Mouse (Mus musculus): Measurements from ENCODE around the gene Prkca. TPM values are rescaled to one million over a fixed set of nuclear protein-coding genes. Genes with fewer than 3 reads are reported as not detected.

The Prkca gene
- polyA plus RNA-seq, 1 experiment = 18.1 TPM

- Histone ChIP-seq H3ac (ENCODE audit: control insufficient read depth, insufficient read length, low read depth) (no peak overlapping the region), H3K79me3 (ENCODE audit: low read depth) (peaks cover 58% of the 10 kb centered on the region), H3K36me3 (ENCODE audit: control insufficient read depth, insufficient read depth) (peaks cover 25% of the 10 kb centered on the region), H3K4me3 (ENCODE audit: insufficient read depth, poor library complexity, severe bottlenecking) (no peak overlapping the region), H3K27me3 (ENCODE audit: control insufficient read depth, insufficient read depth, insufficient read length) (no peaks in the 10 kb centered on the region), H3K79me2 (ENCODE audit: control insufficient read depth, insufficient read depth) (peaks cover 100% of the 10 kb centered on the region)
- TF ChIP-seq MAX (IDR thresholded peaks at IDR 0.05) (no peak), USF1 (IDR thresholded peaks at IDR 0.05; ENCODE audit: low read depth) (no peak), FOSL1 (IDR thresholded peaks at IDR 0.05; ENCODE audit: insufficient read depth, low read length, poor library complexity, severe bottlenecking) (no peak), MYOG (IDR thresholded peaks at IDR 0.05; ENCODE audit: control insufficient read depth, extremely low read depth, insufficient read length) (no peak), CTCF (IDR thresholded peaks at IDR 0.05; ENCODE audit: control insufficient read depth, insufficient read depth, insufficient read length) (no peak), MYOD1 (IDR thresholded peaks at IDR 0.05; ENCODE audit: control insufficient read depth, insufficient read length, low read depth) (no peak), CEBPB (IDR thresholded peaks at IDR 0.05; ENCODE audit: low read depth) (no peak)
Observed at GRCm38 (mm10) chr11:108293843-108294242, 49.9 kb downstream of the Prkca start.

DNA sequence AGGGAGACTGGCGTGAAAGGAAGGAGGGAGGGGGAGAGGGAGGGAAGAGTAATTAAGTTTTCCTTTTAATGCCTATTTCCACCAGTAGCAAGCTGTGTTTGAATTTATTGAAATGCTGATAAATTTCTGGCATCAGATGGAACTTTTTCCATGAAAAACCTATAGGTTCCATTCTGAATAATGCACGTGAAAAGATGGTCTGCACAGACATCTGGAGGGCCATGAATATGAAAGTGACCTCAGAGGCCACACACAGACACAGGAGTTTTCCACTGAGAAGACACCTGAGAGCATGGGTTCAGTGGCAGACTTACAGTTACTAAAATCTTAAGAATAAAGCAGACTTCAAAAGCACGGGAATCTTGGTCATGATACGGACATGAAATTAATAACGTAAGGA is 54.5 kb downstream of the Prkca start:
- TF ChIP-seq MAX (IDR thresholded peaks at IDR 0.05) (no peak), CEBPB (IDR thresholded peaks at IDR 0.05; ENCODE audit: low read depth) (no peak), FOSL1 (IDR thresholded peaks at IDR 0.05; ENCODE audit: insufficient read depth, low read length, poor library complexity, severe bottlenecking) (no peak), MYOD1 (IDR thresholded peaks at IDR 0.05; ENCODE audit: control insufficient read depth, insufficient read length, low read depth) (no peak), USF1 (IDR thresholded peaks at IDR 0.05; ENCODE audit: low read depth) (no peak), CTCF (IDR thresholded peaks at IDR 0.05; ENCODE audit: control insufficient read depth, insufficient read depth, insufficient read length) (no peak)
- peaks cover 100% of the 10 kb centered on the region for H3K79me2 ChIP-seq (ENCODE audit: control insufficient read depth, insufficient read depth)
- no peak overlapping the region for H3ac ChIP-seq (ENCODE audit: control insufficient read depth, insufficient read length, low read depth)

DNA sequence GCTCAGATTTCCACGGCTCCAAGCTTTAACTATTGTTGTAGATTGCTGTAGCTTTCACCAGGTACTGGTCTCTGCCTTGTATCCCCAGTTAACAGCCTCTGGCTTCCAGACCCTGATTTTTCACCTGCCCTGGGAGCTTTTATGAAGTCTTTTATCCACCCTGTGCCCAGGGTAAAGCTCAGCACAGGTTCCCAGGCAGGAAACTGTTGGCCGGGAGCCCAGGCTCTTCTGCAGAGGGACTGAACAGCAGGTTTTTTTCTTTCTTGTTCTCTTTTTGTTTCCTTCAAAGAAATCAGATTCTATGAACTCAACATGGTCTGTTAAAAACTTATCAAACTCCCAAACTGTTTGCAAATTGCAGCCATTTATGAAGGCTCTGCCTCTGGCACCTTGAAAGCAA is 56.4 kb downstream of the Prkca start:
- H3K27me3 ChIP-seq (ENCODE audit: control insufficient read depth, insufficient read depth, insufficient read length) = no peaks in the 10 kb centered on the region
- peaks cover 50% of the 10 kb centered on the region for H3K79me3 ChIP-seq (ENCODE audit: low read depth)
- TF ChIP-seq CEBPB (IDR thresholded peaks at IDR 0.05; ENCODE audit: low read depth) (no peak), CTCF (IDR thresholded peaks at IDR 0.05; ENCODE audit: control insufficient read depth, insufficient read depth, insufficient read length) (no peak), MYOD1 (IDR thresholded peaks at IDR 0.05; ENCODE audit: control insufficient read depth, insufficient read length, low read depth) (no peak), MYOG (IDR thresholded peaks at IDR 0.05; ENCODE audit: control insufficient read depth, extremely low read depth, insufficient read length) (no peak), USF1 (IDR thresholded peaks at IDR 0.05; ENCODE audit: low read depth) (no peak), FOSL1 (IDR thresholded peaks at IDR 0.05; ENCODE audit: insufficient read depth, low read length, poor library complexity, severe bottlenecking) (no peak), MAX (IDR thresholded peaks at IDR 0.05) (no peak)
- no peak overlapping the region for H3ac ChIP-seq (ENCODE audit: control insufficient read depth, insufficient read length, low read depth)
- H3K4me3 ChIP-seq (ENCODE audit: insufficient read depth, poor library complexity, severe bottlenecking) = no peak overlapping the region
- peaks cover 98% of the 10 kb centered on the region for H3K79me2 ChIP-seq (ENCODE audit: control insufficient read depth, insufficient read depth)
- peaks cover 11% of the 10 kb centered on the region for H3K36me3 ChIP-seq (ENCODE audit: control insufficient read depth, insufficient read depth)

More for the DNA sequence above, 54.5 kb downstream of the Prkca start:
- Histone ChIP-seq H3K4me3 (ENCODE audit: insufficient read depth, poor library complexity, severe bottlenecking) (no peak overlapping the region), H3K79me3 (ENCODE audit: low read depth) (peaks cover 59% of the 10 kb centered on the region), H3K36me3 (ENCODE audit: control insufficient read depth, insufficient read depth) (peaks cover 18% of the 10 kb centered on the region), H3K27me3 (ENCODE audit: control insufficient read depth, insufficient read depth, insufficient read length) (no peaks in the 10 kb centered on the region)

DNA sequence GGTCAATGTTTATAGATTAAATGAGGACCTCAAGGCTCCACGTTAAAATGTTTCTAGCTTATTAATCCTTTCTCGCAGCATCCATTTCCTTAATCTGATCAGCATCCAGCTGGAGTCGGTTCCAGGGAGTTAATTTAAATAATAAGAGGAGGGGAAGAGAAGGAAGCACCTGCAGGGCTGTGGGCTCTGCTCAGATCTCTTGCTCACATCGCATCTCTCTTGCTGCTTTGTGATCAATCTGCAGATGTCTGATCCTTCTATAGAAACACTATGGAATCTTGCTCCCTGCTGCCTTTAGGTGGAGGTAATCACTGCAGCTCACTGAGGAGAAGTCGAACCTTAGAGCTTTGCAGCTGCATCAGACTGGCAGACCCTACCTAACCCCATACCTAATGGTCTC is 58.7 kb downstream of the Prkca start:
- Histone ChIP-seq H3K4me3 (ENCODE audit: insufficient read depth, poor library complexity, severe bottlenecking) (no peak overlapping the region), H3K79me2 (ENCODE audit: control insufficient read depth, insufficient read depth) (peaks cover 98% of the 10 kb centered on the region), H3K79me3 (ENCODE audit: low read depth) (peaks cover 52% of the 10 kb centered on the region), H3K36me3 (ENCODE audit: control insufficient read depth, insufficient read depth) (peaks cover 11% of the 10 kb centered on the region), H3ac (ENCODE audit: control insufficient read depth, insufficient read length, low read depth) (no peak overlapping the region), H3K27me3 (ENCODE audit: control insufficient read depth, insufficient read depth, insufficient read length) (no peaks in the 10 kb centered on the region)
- no peak for TF ChIP-seq FOSL1 (IDR thresholded peaks at IDR 0.05; ENCODE audit: insufficient read depth, low read length, poor library complexity, severe bottlenecking)
- no peak for TF ChIP-seq CTCF (IDR thresholded peaks at IDR 0.05; ENCODE audit: control insufficient read depth, insufficient read depth, insufficient read length)
- TF ChIP-seq USF1 (IDR thresholded peaks at IDR 0.05; ENCODE audit: low read depth) = no peak
- no peak for TF ChIP-seq MAX (IDR thresholded peaks at IDR 0.05)
- TF ChIP-seq MYOG (IDR thresholded peaks at IDR 0.05; ENCODE audit: control insufficient read depth, extremely low read depth, insufficient read length) = no peak
- no peak for TF ChIP-seq MYOD1 (IDR thresholded peaks at IDR 0.05; ENCODE audit: control insufficient read depth, insufficient read length, low read depth)
- TF ChIP-seq CEBPB (IDR thresholded peaks at IDR 0.05; ENCODE audit: low read depth) = no peak

GRCm38 (mm10) chr11:108282850-108283459 is 60.8 kb downstream of the Prkca start:
- TF ChIP-seq CEBPB (IDR thresholded peaks at IDR 0.05; ENCODE audit: low read depth) = no peak
- no peaks in the 10 kb centered on the region for H3K27me3 ChIP-seq (ENCODE audit: control insufficient read depth, insufficient read depth, insufficient read length)
- peaks cover 44% of the 10 kb centered on the region for H3K79me3 ChIP-seq (ENCODE audit: low read depth)
- H3ac ChIP-seq (ENCODE audit: control insufficient read depth, insufficient read length, low read depth) = no peak overlapping the region
- H3K4me3 ChIP-seq (ENCODE audit: insufficient read depth, poor library complexity, severe bottlenecking) = no peak overlapping the region
- H3K36me3 ChIP-seq (ENCODE audit: control insufficient read depth, insufficient read depth) = peaks cover 17% of the 10 kb centered on the region
- H3K79me2 ChIP-seq (ENCODE audit: control insufficient read depth, insufficient read depth) = peaks cover 98% of the 10 kb centered on the region

DNA sequence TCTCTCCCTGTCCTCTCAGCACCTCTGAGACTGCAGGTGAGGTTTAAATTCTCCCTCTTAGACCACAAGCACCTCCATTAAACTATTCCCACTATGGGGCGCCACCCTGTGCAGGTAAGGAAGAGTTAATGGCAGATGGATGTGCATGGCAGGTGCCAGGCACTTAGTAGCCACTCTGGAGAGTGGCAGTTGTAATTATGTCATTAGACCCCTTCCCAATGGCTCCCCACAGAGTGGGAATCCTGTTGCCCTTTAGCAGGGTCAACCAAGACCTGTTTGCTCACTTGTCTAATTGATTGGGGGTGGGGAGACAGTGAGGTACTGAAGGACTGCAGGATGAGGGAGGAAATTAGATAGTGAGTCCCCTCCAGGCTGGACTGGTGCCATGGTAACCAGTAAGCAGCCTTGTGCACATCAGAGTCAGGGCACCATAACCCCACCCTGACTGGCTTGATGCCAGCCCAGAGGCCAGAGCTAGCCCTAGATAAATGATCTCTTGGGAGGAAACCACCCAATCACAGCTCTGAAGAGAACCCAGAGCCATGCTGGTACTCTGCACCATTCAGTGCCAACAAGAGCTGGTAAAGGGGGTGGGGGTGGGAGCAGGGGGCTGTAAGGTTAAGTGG is 63.9 kb downstream of the Prkca start:
- Histone ChIP-seq H3K4me3 (ENCODE audit: insufficient read depth, poor library complexity, severe bottlenecking) (no peak overlapping the region), H3K36me3 (ENCODE audit: control insufficient read depth, insufficient read depth) (peaks cover 12% of the 10 kb centered on the region), H3ac (ENCODE audit: control insufficient read depth, insufficient read length, low read depth) (no peak overlapping the region), H3K79me3 (ENCODE audit: low read depth) (peaks cover 50% of the 10 kb centered on the region), H3K27me3 (ENCODE audit: control insufficient read depth, insufficient read depth, insufficient read length) (no peaks in the 10 kb centered on the region), H3K79me2 (ENCODE audit: control insufficient read depth, insufficient read depth) (peaks cover 97% of the 10 kb centered on the region)
- TF ChIP-seq MAX (IDR thresholded peaks at IDR 0.05) (no peak), MYOG (IDR thresholded peaks at IDR 0.05; ENCODE audit: control insufficient read depth, extremely low read depth, insufficient read length) (no peak), FOSL1 (IDR thresholded peaks at IDR 0.05; ENCODE audit: insufficient read depth, low read length, poor library complexity, severe bottlenecking) (no peak), CTCF (IDR thresholded peaks at IDR 0.05; ENCODE audit: control insufficient read depth, insufficient read depth, insufficient read length) (no peak), CEBPB (IDR thresholded peaks at IDR 0.05; ENCODE audit: low read depth) (no peak), MYOD1 (IDR thresholded peaks at IDR 0.05; ENCODE audit: control insufficient read depth, insufficient read length, low read depth) (no peak), USF1 (IDR thresholded peaks at IDR 0.05; ENCODE audit: low read depth) (no peak)
